Mouse (Mus musculus): ENCODE data around the gene Gsk3b. TPM values are rescaled to one million over a fixed set of nuclear protein-coding genes. Genes with fewer than 3 reads are reported as not detected.

Gsk3b gene
- total and polyA plus RNA-seq, 3 experiments: 9.3 to 93.8 (median 49.2) TPM

DNA sequence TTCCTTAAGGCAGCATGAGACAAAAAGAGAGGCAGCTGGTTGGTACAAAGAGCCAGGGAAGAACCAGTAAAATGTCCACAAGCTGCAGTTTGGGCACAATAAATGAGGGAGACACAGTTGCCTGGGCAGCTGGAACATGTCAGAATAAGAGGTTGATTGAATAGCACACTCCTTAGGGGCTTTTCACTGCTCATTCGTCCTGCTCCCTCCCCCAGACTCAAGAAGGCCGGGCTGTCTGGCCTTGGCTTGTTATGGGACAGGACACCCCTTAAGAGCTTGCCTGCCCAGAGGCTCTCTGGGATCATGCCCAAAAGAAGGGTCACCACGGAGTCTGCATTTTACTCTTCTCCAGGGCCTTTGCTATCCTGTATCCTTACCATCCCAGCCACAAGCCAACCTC, 194.5 kb downstream of the Gsk3b start:
- Histone ChIP-seq H3K27me3 (ENCODE audit: insufficient read depth, low read length) (peaks cover 11% of the 10 kb centered on the region), H3K4me1 (ENCODE audit: insufficient read depth, low read depth, low read length) (no peaks in the 10 kb centered on the region), H3K4me3 (ENCODE audit: low read depth, low read length) (no peak overlapping the region), H3K36me3 (replicated peaks) (no peaks in the 10 kb centered on the region), H3K9me3 (replicated peaks) (no peaks in the 10 kb centered on the region)
- ATAC-seq (ENCODE audit: extremely low read depth, insufficient number of reproducible peaks, low FRiP score, poor library complexity, severe bottlenecking) (no peak), DNase-seq (ENCODE audit: low spot score) (no peak)
- TF ChIP-seq GATA1 (IDR thresholded peaks at IDR 0.05; ENCODE audit: borderline replicate concordance, low read length): no peak
- TF ChIP-seq GATA2 (IDR thresholded peaks at IDR 0.05; ENCODE audit: borderline replicate concordance, low read depth, low read length): no peak
- no peak for TF ChIP-seq TAL1 (conservative IDR thresholded peaks at IDR 0.05; ENCODE audit: low read depth, low read length)
- no peak for TF ChIP-seq CTCF (IDR thresholded peaks at IDR 0.05; ENCODE audit: low read depth, low read length)
- no peak for TF ChIP-seq POLR2AphosphoS5 (IDR thresholded peaks at IDR 0.05; ENCODE audit: insufficient replicate concordance, low read depth, low read length)

DNA sequence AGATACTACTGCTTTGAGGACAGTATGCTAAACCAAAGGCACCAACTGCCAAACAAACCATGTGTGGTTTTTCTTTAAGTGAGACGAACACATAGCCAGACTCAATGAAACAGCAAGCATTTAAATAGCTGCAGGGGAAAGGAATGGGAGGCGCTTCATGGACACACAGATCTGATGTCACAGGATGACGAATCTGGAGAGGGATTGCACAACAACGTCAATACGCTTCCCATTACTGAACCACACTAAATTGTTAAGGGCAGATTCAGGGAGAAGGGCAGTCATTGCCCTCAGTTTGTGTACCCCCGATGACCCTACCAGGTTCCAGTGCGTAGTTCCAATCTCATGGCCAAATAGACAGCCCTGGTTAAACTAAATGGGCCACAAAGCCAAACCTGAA, 197.0 kb downstream of the Gsk3b start:
- TF ChIP-seq CTCF (IDR thresholded peaks at IDR 0.05; ENCODE audit: low read depth, low read length) (no peak), GATA1 (IDR thresholded peaks at IDR 0.05; ENCODE audit: borderline replicate concordance, low read length) (no peak), POLR2AphosphoS5 (IDR thresholded peaks at IDR 0.05; ENCODE audit: insufficient replicate concordance, low read depth, low read length) (no peak), TAL1 (conservative IDR thresholded peaks at IDR 0.05; ENCODE audit: low read depth, low read length) (no peak), GATA2 (IDR thresholded peaks at IDR 0.05; ENCODE audit: borderline replicate concordance, low read depth, low read length) (no peak)
- no peaks in the 10 kb centered on the region for H3K9me3 ChIP-seq (replicated peaks)
- ATAC-seq (ENCODE audit: extremely low read depth, insufficient number of reproducible peaks, low FRiP score, poor library complexity, severe bottlenecking): no peak
- no peak overlapping the region for H3K4me3 ChIP-seq (ENCODE audit: low read depth, low read length)
- DNase-seq (ENCODE audit: low spot score): no peak
- peaks cover 10% of the 10 kb centered on the region for H3K27me3 ChIP-seq (ENCODE audit: insufficient read depth, low read length)
- no peaks in the 10 kb centered on the region for H3K4me1 ChIP-seq (ENCODE audit: insufficient read depth, low read depth, low read length)
- H3K36me3 ChIP-seq (replicated peaks): no peaks in the 10 kb centered on the region

- no peaks in the 10 kb centered on the region for H3K9me3 ChIP-seq (replicated peaks)
- DNase-seq (ENCODE audit: low spot score): no peak
- no peak for TF ChIP-seq GATA2 (IDR thresholded peaks at IDR 0.05; ENCODE audit: borderline replicate concordance, low read depth, low read length)
- TF ChIP-seq GATA1 (IDR thresholded peaks at IDR 0.05; ENCODE audit: borderline replicate concordance, low read length): no peak
- TF ChIP-seq TAL1 (conservative IDR thresholded peaks at IDR 0.05; ENCODE audit: low read depth, low read length): no peak
- peaks cover 12% of the 10 kb centered on the region for H3K27me3 ChIP-seq (ENCODE audit: insufficient read depth, low read length)
- H3K4me3 ChIP-seq (ENCODE audit: low read depth, low read length): no peak overlapping the region
- no peak for ATAC-seq (ENCODE audit: extremely low read depth, insufficient number of reproducible peaks, low FRiP score, poor library complexity, severe bottlenecking)
- H3K36me3 ChIP-seq (replicated peaks): no peaks in the 10 kb centered on the region
- H3K4me1 ChIP-seq (ENCODE audit: insufficient read depth, low read depth, low read length): no peaks in the 10 kb centered on the region
These were observed 197.7 kb downstream of the Gsk3b start for GRCm38 (mm10) chr16:38286541-38286940.

- H3K36me3 ChIP-seq (replicated peaks): no peaks in the 10 kb centered on the region
- H3K9me3 ChIP-seq (replicated peaks): no peaks in the 10 kb centered on the region
- no peaks in the 10 kb centered on the region for H3K4me1 ChIP-seq (ENCODE audit: insufficient read depth, low read depth, low read length)
- DNase-seq (ENCODE audit: low spot score) (no peak), ATAC-seq (ENCODE audit: extremely low read depth, insufficient number of reproducible peaks, low FRiP score, poor library complexity, severe bottlenecking) (no peak)
- no peak overlapping the region for H3K4me3 ChIP-seq (ENCODE audit: low read depth, low read length)
- no peak for TF ChIP-seq GATA2 (IDR thresholded peaks at IDR 0.05; ENCODE audit: borderline replicate concordance, low read depth, low read length)
- TF ChIP-seq TAL1 (conservative IDR thresholded peaks at IDR 0.05; ENCODE audit: low read depth, low read length): no peak
- no peak for TF ChIP-seq POLR2AphosphoS5 (IDR thresholded peaks at IDR 0.05; ENCODE audit: insufficient replicate concordance, low read depth, low read length)
- H3K27me3 ChIP-seq (ENCODE audit: insufficient read depth, low read length): peaks cover 12% of the 10 kb centered on the region
These were observed 198.6 kb downstream of the Gsk3b start for GRCm38 (mm10) chr16:38287357-38287756.

DNA sequence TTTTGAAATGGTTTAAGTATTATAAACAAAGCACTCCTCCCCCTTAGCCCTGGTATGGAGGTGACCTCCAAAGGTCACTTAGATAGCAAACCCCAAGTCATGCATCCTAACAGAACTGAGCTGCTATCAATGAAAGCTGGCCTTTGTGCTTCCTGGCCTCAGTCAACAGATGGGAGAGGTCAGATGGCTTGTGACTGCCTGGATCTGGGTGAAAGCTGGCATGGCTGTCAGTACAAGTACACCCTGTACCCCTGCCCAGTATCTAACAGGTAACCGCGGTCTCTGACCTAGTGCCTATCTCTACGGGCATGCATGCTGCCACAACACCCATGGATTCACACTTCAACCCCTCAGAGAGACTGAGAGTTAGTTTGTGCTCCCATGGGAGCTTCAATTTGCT, 199.0 kb downstream of the Gsk3b start:
- ATAC-seq (ENCODE audit: extremely low read depth, insufficient number of reproducible peaks, low FRiP score, poor library complexity, severe bottlenecking) (no peak), DNase-seq (ENCODE audit: low spot score) (no peak)
- TF ChIP-seq POLR2AphosphoS5 (IDR thresholded peaks at IDR 0.05; ENCODE audit: insufficient replicate concordance, low read depth, low read length) (no peak), CTCF (IDR thresholded peaks at IDR 0.05; ENCODE audit: low read depth, low read length) (no peak), GATA2 (IDR thresholded peaks at IDR 0.05; ENCODE audit: borderline replicate concordance, low read depth, low read length) (no peak), TAL1 (conservative IDR thresholded peaks at IDR 0.05; ENCODE audit: low read depth, low read length) (no peak), GATA1 (IDR thresholded peaks at IDR 0.05; ENCODE audit: borderline replicate concordance, low read length) (no peak)
- Histone ChIP-seq H3K27me3 (ENCODE audit: insufficient read depth, low read length) (peaks cover 12% of the 10 kb centered on the region), H3K36me3 (replicated peaks) (no peaks in the 10 kb centered on the region), H3K9me3 (replicated peaks) (no peaks in the 10 kb centered on the region), H3K4me3 (ENCODE audit: low read depth, low read length) (no peak overlapping the region), H3K4me1 (ENCODE audit: insufficient read depth, low read depth, low read length) (no peaks in the 10 kb centered on the region)

- H3K36me3 ChIP-seq (replicated peaks): no peaks in the 10 kb centered on the region
- DNase-seq (ENCODE audit: low spot score) (no peak), ATAC-seq (ENCODE audit: extremely low read depth, insufficient number of reproducible peaks, low FRiP score, poor library complexity, severe bottlenecking) (no peak)
- no peaks in the 10 kb centered on the region for H3K9me3 ChIP-seq (replicated peaks)
- H3K27me3 ChIP-seq (ENCODE audit: insufficient read depth, low read length): peaks cover 15% of the 10 kb centered on the region
- H3K4me3 ChIP-seq (ENCODE audit: low read depth, low read length): no peak overlapping the region
- H3K4me1 ChIP-seq (ENCODE audit: insufficient read depth, low read depth, low read length): no peaks in the 10 kb centered on the region
- no peak for TF ChIP-seq POLR2AphosphoS5 (IDR thresholded peaks at IDR 0.05; ENCODE audit: insufficient replicate concordance, low read depth, low read length)
- TF ChIP-seq GATA1 (IDR thresholded peaks at IDR 0.05; ENCODE audit: borderline replicate concordance, low read length): no peak
- TF ChIP-seq CTCF (IDR thresholded peaks at IDR 0.05; ENCODE audit: low read depth, low read length): no peak
- no peak for TF ChIP-seq TAL1 (conservative IDR thresholded peaks at IDR 0.05; ENCODE audit: low read depth, low read length)
- no peak for TF ChIP-seq GATA2 (IDR thresholded peaks at IDR 0.05; ENCODE audit: borderline replicate concordance, low read depth, low read length)
These were observed 200.1 kb downstream of the Gsk3b start for GRCm38 (mm10) chr16:38288851-38289250.

- Histone ChIP-seq H3K4me3 (ENCODE audit: low read depth, low read length) (no peak overlapping the region), H3K36me3 (replicated peaks) (no peaks in the 10 kb centered on the region), H3K27me3 (ENCODE audit: insufficient read depth, low read length) (peaks cover 23% of the 10 kb centered on the region), H3K4me1 (ENCODE audit: insufficient read depth, low read depth, low read length) (no peaks in the 10 kb centered on the region), H3K9me3 (replicated peaks) (no peaks in the 10 kb centered on the region)
- TF ChIP-seq CTCF (IDR thresholded peaks at IDR 0.05; ENCODE audit: low read depth, low read length) (no peak), GATA2 (IDR thresholded peaks at IDR 0.05; ENCODE audit: borderline replicate concordance, low read depth, low read length) (no peak), TAL1 (conservative IDR thresholded peaks at IDR 0.05; ENCODE audit: low read depth, low read length) (no peak), POLR2AphosphoS5 (IDR thresholded peaks at IDR 0.05; ENCODE audit: insufficient replicate concordance, low read depth, low read length) (no peak), GATA1 (IDR thresholded peaks at IDR 0.05; ENCODE audit: borderline replicate concordance, low read length) (no peak)
- ATAC-seq (ENCODE audit: extremely low read depth, insufficient number of reproducible peaks, low FRiP score, poor library complexity, severe bottlenecking) (no peak), DNase-seq (ENCODE audit: low spot score) (no peak)
These were observed 201.3 kb downstream of the Gsk3b start for GRCm38 (mm10) chr16:38290151-38290550.
